Mouse (Mus musculus): Measurements from ENCODE around the gene Mum1.

DNA sequence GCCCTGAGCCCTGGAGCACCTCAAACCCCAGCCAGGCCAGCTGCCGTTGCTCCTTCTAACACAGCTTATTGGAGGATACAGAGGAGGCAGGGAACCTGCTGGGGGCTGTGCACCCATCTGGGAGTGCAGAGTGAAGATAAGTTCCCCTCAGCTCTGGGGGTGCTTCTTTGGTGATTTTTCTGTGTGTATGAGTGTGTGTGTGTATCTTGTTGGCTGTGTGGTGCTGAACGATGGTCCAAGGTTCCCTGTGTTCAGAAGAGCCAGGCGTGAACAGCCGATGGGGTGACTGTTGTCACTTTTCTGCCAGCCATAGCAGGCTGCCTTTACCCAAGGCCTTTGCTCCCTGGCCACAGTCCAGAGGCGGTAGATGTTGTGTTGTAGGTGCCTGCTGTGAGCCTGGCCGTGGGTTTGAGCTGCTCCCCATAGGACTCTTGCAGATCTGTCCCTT, 44.5 kb downstream of the Mum1 start:
- no peak for TF ChIP-seq POLR2A (IDR thresholded peaks at IDR 0.05; ENCODE audit: low read depth, low read length)
- no peak for TF ChIP-seq CTCF (IDR thresholded peaks at IDR 0.05; ENCODE audit: extremely low read depth, insufficient read depth, insufficient read length, insufficient replicate concordance)
